Mouse (Mus musculus) spleen, postnatal 0 days (tissue): ENCODE data around the gene Scgb1b29. TPM values are rescaled to one million over a fixed set of nuclear protein-coding genes. Genes with fewer than 3 reads are reported as not detected.

ENCODE experiments used
- polyA plus RNA-seq: library from polyadenylated mRNA; unstranded; fragments of >200 nt; fragmentation: Nextera tagmentation; extraction: Ambion mirVana; gene quantifications from 2 replicates; pipeline ENCODE4 v1.2.1, GENCODE M21; 2015

Gene Scgb1b29
- not detected in 2 replicates for polyA plus RNA-seq

GRCm38 (mm10) chr7:32441241-32441640, at the start of gene Scgb1b29:
TSS of gene Scgb1b29 (plus strand) at chr7:32441541.

Other genes starting within 250 kb of the Scgb1b29 start
- gene Scgb2b11, start 230.4 kb upstream of the Scgb1b29 start, polyA plus RNA-seq: not detected in 2 replicates
- not detected in 2 replicates for gene Scgb1b11, start 218.7 kb upstream of the Scgb1b29 start, polyA plus RNA-seq
- not detected in 2 replicates for gene Scgb2b12, start 114.3 kb upstream of the Scgb1b29 start, polyA plus RNA-seq
- not detected in 2 replicates for gene Scgb1b12, start 107.4 kb upstream of the Scgb1b29 start, polyA plus RNA-seq